Mouse (Mus musculus) megakaryocyte, embryonic 14.5 days (primary cell): Measurements from ENCODE around the gene Dnase2a.

Experiments used
- FLI1 ChIP-seq: IDR thresholded peaks from 2 replicates; pipeline ENCODE4 v1.6.1; 2012; ENCODE audit warnings: low read length, inconsistent platforms, mixed read lengths
- GATA1 ChIP-seq: IDR thresholded peaks from 3 replicates; pipeline ENCODE4 v1.6.1; 2012; ENCODE audit warnings: mixed read lengths, low read length, inconsistent platforms, borderline replicate concordance

DNA sequence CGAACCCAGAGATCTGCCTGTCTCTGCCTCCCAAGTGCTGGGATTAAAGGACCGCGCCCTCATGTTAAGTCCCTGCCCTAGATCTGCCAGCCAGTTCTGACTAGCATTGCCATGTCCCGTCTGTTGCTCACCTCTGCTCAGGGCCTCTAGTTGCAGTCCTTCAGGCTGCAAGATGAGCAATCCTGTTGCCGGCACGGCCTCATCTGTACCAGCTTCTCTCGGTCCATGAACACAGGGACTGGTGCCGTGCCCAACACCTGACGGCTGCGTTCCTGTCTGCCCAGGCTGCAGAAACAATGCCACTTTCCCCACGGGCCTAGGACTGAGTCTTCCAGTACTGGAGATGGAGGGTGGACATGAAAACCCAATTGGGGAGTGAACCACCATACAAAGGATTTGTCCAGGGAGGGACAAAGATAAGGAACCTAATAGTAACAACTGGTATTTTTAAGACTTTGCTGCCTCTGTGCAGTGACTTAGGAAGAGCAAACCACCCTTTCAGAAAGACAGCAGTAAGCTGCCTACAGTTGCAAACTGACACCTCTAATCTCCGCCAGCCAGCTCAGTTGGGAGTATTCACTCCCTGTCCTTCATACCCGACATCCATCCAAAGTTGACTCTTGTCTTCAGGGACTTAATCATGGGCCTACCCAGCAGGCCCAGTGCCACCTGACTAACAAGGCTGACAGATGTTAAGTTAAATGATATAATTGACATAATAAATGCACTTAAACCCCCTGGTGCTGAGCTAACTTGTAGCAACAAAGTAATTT lies 59.4 kb downstream of the Dnase2a start:
- TF ChIP-seq GATA1 (no peak), FLI1 (no peak)
